Mouse (Mus musculus) neutrophil, adult 5-6 weeks (primary cell): ENCODE data around the gene Anapc16. TPM values are rescaled to one million over a fixed set of nuclear protein-coding genes. Genes with fewer than 3 reads are reported as not detected.

Source experiments
- total RNA-seq: library from RNA; stranded (forward); fragments of 200-1000 nt; gene quantifications from 2 replicates; pipeline ENCODE4 v1.2.3, GENCODE M21; 2017

The Anapc16 gene
- total RNA-seq, 1 experiment from 2014 or later = 56.3 TPM

Other genes with a start within 250 kb of the Anapc16 start
- 24.7 and 32.5 TPM in 2 replicates for gene Dnajb12, start 123.6 kb downstream of the Anapc16 start, total RNA-seq
- 5.6 and 8.1 TPM in 2 replicates for gene Ddit4, start 51.3 kb downstream of the Anapc16 start, total RNA-seq
- gene Ascc1, start 330 bp downstream of the Anapc16 start, total RNA-seq = 8.7 and 15.3 TPM in 2 replicates
- 0.23 and 0.37 TPM in 2 replicates for gene Spock2, start 103.1 kb upstream of the Anapc16 start, total RNA-seq
- gene Chst3, start 216.1 kb upstream of the Anapc16 start, total RNA-seq = 135 TPM in 2 replicates